Mouse (Mus musculus) ES-E14 (cell line): ENCODE results near the gene Gm10065.
"Not testable (repeated sequence)": the region's sequence is repeated elsewhere in the genome, so short reads cannot be mapped to it uniquely, and the experiment has no call there.

ENCODE experiments used
- CHD2 ChIP-seq: IDR thresholded peaks from 2 replicates; pipeline ENCODE4 v1.6.1; 2014; ENCODE audit warnings: mild to moderate bottlenecking, low read depth, low read length, inconsistent platforms
- HCFC1 ChIP-seq: IDR thresholded peaks from 2 replicates; pipeline ENCODE4 v1.6.1; 2012; ENCODE audit warnings: low read length, inconsistent platforms, borderline replicate concordance; ENCODE audit not compliant: insufficient read depth
- MAFK ChIP-seq: IDR thresholded peaks from 2 replicates; pipeline ENCODE4 v1.6.1; 2014; ENCODE audit warnings: mild to moderate bottlenecking, low read depth, low read length, inconsistent platforms; ENCODE audit not compliant: insufficient read depth
- ZC3H11A ChIP-seq: IDR thresholded peaks from 2 replicates; pipeline ENCODE4 v1.6.1; 2012; ENCODE audit warnings: low read depth, mild to moderate bottlenecking, inconsistent platforms, low read length, borderline replicate concordance

- TF ChIP-seq CHD2, ZC3H11A, MAFK, HCFC1: not testable (repeated sequence)
Measured at GRCm38 (mm10) chr13:21478759-21479670, at the start of gene Gm10065, which contains the start of gene Zkscan4.
